Mouse (Mus musculus) stomach, postnatal 0 days (tissue): ENCODE data around the gene Gpr25. TPM values are rescaled to one million over a fixed set of nuclear protein-coding genes. Genes with fewer than 3 reads are reported as not detected.

Experiments
- ATAC-seq: fragments of 200-750 bp; cut with Nextera tagmentation; 2 replicates; pipeline ENCODE4 v1.8.0; 2017; ENCODE audit not compliant: low FRiP score, low TSS enrichment
- DNase-seq: peaks from one replicate; pipeline ENCODE4 v3.0.0-alpha.2; 2016; ENCODE audit warnings: low spot score
- H3K27ac ChIP-seq: fragments of 300-500 bp; sonication (generic); replicated peaks from 2 replicates; pipeline ENCODE4 v1.5.1; 2014; ENCODE audit warnings: mild to moderate bottlenecking, control low read depth
- H3K27me3 ChIP-seq: fragments of 300-500 bp; sonication (generic); 2 replicates; pipeline ENCODE4 v1.6.1; 2014; ENCODE audit warnings: low read length; ENCODE audit not compliant: control insufficient read depth, insufficient read depth
- H3K36me3 ChIP-seq: fragments of 300-500 bp; sonication (generic); 2 replicates; pipeline ENCODE4 v1.6.1; 2014; ENCODE audit warnings: low read length, mixed read lengths; ENCODE audit not compliant: control insufficient read depth, insufficient read depth
- H3K4me1 ChIP-seq: fragments of 300-500 bp; sonication (generic); replicated peaks from 2 replicates; pipeline ENCODE4 v1.6.1; 2014; ENCODE audit warnings: antibody characterized with exemption; ENCODE audit not compliant: control insufficient read depth, insufficient read depth
- H3K4me2 ChIP-seq: fragments of 300-500 bp; sonication (generic); replicated peaks from 2 replicates; pipeline ENCODE4 v1.6.1; 2014; ENCODE audit warnings: low read depth, mild to moderate bottlenecking, control low read depth, moderate library complexity
- H3K4me3 ChIP-seq: fragments of 300-500 bp; sonication (generic); 2 replicates; pipeline ENCODE4 v1.5.1; 2014; ENCODE audit warnings: low read depth, low read length, control low read depth
- H3K9ac ChIP-seq: fragments of 300-500 bp; sonication (generic); 2 replicates; pipeline ENCODE4 v1.6.1; 2014; ENCODE audit warnings: mild to moderate bottlenecking, low read length, control low read depth, mixed read lengths
- H3K9me3 ChIP-seq: fragments of 300-500 bp; sonication (generic); 2 replicates; pipeline ENCODE4 v1.6.1; 2016; ENCODE audit warnings: low read length; ENCODE audit not compliant: control insufficient read depth
- CTCF ChIP-seq: IDR thresholded peaks from 2 replicates; pipeline ENCODE4 v1.5.1; 2016; ENCODE audit warnings: antibody characterized with exemption, low read depth, mild to moderate bottlenecking, moderate library complexity
- EP300 ChIP-seq: optimal IDR thresholded peaks from 2 replicates; pipeline ENCODE3; 2016; ENCODE audit warnings: antibody characterized with exemption
- WGBS: fragments of 180-500 bp; shearing (Covaris S2); extraction: QIAGEN DNeasy Blood & Tissue Kit; methylation state at CpG from one replicate; pipeline ENCODE4 v1.1.7; 2014; 5-methylcytosine and 5-hydroxymethylcytosine counted together
- polyA plus RNA-seq: library from polyadenylated mRNA; unstranded; fragments of >200 nt; fragmentation: Nextera tagmentation; extraction: Ambion mirVana; gene quantifications from 2 replicates; pipeline ENCODE4 v1.2.1, GENCODE M21; 2015

The Gpr25 gene
- polyA plus RNA-seq, 1 experiment from 2014 or later = not detected

DNA sequence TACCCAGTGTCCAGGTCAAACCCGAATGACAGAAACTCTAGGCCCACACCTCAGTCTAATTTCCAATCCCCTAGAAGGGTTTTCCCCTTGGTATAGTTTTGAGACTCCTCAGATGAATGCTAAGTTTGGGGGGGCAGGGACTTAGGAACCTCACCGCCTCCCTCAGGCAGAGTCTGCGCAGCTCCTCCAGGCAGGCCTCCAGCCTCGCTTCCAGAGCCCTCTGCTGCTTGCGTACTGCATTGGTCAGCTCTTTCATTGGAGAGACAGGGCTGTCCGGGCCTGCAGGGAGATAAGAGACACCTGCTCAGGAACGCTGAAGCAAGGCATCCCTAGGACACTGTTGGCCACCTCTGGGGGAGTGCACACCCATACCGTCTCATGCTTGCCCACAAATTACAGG is 34.0 kb downstream of the Gpr25 start:
- no peak overlapping the region for H3K4me3 ChIP-seq
- no peak for TF ChIP-seq EP300
- 77% methylated on average over 8 of the region's 8 CpGs for WGBS
- H3K4me1 ChIP-seq = peaks cover 5% of the 10 kb centered on the region
- H3K27ac ChIP-seq = no peak overlapping the region
- no peaks in the 10 kb centered on the region for H3K9me3 ChIP-seq
- no peak for DNase-seq
- no peak overlapping the region for H3K9ac ChIP-seq
- H3K4me2 ChIP-seq = no peak overlapping the region
- no peak for ATAC-seq
- H3K36me3 ChIP-seq = no peaks in the 10 kb centered on the region; the same call in 1 of the 2 replicates
- H3K27me3 ChIP-seq = no peaks in the 10 kb centered on the region

DNA sequence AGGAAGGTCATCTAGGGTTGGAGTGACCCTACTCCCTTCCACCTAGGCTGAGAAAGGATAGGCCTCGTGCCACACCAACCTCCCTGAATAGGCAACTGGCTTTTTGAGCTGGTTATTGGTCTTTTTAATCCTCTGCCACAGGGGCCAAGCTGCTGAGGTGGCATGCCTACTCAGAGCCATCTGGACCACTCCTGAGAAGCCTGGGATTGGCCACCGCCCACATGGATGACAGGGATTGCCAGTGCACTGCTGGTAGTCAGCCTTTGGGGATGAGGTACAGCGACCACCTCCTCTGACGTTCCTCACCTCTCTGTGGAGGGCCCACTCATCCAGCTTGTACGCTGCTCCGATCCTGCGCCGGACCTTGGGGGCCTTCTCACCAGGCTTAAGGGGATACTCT is 34.8 kb downstream of the Gpr25 start:
- no peaks in the 10 kb centered on the region for H3K27me3 ChIP-seq
- 84% methylated on average over 8 of the region's 8 CpGs for WGBS
- no peak for ATAC-seq
- H3K9ac ChIP-seq = no peak overlapping the region
- TF ChIP-seq EP300 (no peak), CTCF (no peak)
- no peaks in the 10 kb centered on the region for H3K9me3 ChIP-seq
- no peak overlapping the region for H3K27ac ChIP-seq
- H3K4me3 ChIP-seq = no peak overlapping the region
- H3K36me3 ChIP-seq = no peaks in the 10 kb centered on the region; the same call in 1 of the 2 replicates
- H3K4me1 ChIP-seq = peaks cover 8% of the 10 kb centered on the region
- no peak for DNase-seq
- H3K4me2 ChIP-seq = no peak overlapping the region

DNA sequence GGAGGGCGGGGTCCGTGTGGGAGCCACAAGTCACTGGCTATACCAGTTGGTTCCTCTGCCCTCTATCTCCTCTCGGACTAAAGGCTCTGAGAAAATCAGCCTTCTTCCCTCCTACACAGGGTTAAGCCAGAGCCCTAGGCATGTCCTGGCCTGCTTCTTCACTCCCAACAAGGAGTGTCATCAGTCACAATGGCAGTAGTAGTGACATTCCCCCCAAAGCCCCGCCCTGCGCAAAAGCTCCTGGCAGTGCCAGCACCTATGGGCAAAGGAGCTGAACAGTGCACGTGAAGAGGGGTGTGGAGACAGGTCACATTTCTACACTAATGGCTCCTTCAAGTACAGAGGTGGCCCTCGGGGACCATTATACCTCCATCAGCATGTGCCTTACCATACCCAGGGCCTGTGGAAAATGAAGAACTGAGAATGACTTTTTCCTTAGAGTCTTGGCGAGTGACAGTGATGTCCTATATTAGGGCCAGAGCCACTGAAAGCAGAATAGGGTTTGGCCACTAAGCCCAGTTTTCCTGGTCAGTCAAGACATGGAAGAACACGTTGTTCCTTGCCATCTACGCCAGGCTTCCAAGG is 36.8 kb downstream of the Gpr25 start:
- Histone ChIP-seq H3K27ac (peak overlapping the region; percentile 74), H3K4me3 (no peak overlapping the region), H3K36me3 (no peaks in the 10 kb centered on the region; the same call in 1 of the 2 replicates), H3K4me1 (peaks cover 12% of the 10 kb centered on the region), H3K9me3 (no peaks in the 10 kb centered on the region), H3K27me3 (no peaks in the 10 kb centered on the region), H3K9ac (no peak overlapping the region), H3K4me2 (no peak overlapping the region)
- peak; percentile 51 for DNase-seq
- ATAC-seq = 0 out of 2 replicates have a peak, but pooled peaks have one; percentile 5
- TF ChIP-seq EP300 (no peak), CTCF (no peak)
- WGBS = 71% methylated on average over 10 of the region's 10 CpGs

DNA sequence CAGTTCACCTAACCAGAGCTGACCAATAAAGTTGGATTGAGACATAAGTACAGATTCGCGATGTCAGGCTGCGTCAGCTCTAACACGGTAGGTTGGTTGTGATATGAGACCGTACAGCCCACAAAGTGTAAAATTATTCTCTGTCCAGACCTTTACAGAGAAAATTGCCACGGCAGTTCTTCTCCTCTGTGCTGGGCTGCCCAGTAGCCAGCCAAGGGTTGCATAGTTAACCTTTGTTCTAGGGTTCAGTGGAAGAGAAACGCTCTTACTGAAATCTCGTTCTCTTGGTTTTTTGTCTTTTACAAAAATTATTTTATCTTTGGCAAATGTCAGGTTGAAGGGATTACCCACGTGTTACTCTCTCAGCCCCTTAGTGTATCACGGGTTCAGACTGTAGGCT is 38.3 kb downstream of the Gpr25 start:
- ATAC-seq = no peak

DNA sequence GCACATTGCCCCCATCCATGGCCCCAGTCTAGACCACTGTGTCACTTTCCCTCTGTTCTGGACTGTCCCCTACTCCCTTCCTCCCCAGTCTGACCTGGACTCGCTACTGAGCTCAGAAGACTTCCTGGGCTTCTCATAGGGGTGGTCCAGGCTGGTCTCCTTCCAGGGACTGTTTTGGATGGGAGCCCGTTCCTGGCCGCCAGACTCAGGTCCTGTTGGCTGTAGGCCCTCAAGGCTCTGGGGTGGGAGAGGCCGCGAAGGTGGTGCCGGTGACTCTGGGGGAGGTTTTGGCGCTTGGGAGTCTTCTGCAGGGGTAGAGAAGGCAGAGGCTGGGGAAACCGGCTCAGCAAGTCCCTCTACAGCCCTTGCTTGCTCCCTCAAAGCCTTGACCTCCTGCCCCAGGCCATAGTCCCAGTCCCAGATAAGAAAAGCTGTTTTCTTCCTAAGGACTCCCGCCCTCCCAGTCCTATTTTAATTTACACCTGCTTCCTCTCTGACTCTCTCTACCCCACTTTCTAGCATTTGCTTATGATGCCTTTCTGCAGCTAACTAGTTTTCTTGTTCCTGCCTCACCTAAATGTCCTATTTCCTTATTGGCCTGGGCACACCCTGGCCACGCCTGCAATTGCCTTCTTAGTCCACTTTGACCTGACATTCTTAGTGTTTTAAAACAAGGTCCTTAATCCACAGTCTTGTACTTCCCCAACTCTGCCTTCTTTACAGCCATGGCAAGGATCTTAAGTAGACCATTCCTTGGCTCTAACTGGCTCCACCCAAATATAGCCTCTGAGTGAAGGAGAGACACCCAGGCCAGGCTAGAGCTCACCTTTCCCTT is 40.4 kb downstream of the Gpr25 start:
- Histone ChIP-seq H3K9ac (peak overlapping the region; percentile 13; the same call in 1 of the 2 replicates), H3K27me3 (no peaks in the 10 kb centered on the region), H3K36me3 (peaks cover 5% of the 10 kb centered on the region; the same call in 1 of the 2 replicates), H3K27ac (peak overlapping the region; percentile 76), H3K4me2 (no peak overlapping the region), H3K4me1 (peaks cover 7% of the 10 kb centered on the region; the same call in 1 of the 2 replicates), H3K9me3 (no peaks in the 10 kb centered on the region), H3K4me3 (no peak overlapping the region)
- DNase-seq = peak; percentile 88
- ATAC-seq = peak; percentile 79
- TF ChIP-seq EP300 (no peak), CTCF (no peak)
- 49% methylated on average over 10 of the region's 10 CpGs for WGBS

More for the DNA sequence above, 38.3 kb downstream of the Gpr25 start:
- H3K27ac ChIP-seq = no peak overlapping the region
- H3K36me3 ChIP-seq = peaks cover 5% of the 10 kb centered on the region; the same call in 1 of the 2 replicates
- WGBS = 60% methylated on average over 10 of the region's 10 CpGs
- no peak for DNase-seq
- no peaks in the 10 kb centered on the region for H3K27me3 ChIP-seq
- no peak overlapping the region for H3K4me3 ChIP-seq
- H3K9ac ChIP-seq = no peak overlapping the region
- H3K4me1 ChIP-seq = peaks cover 9% of the 10 kb centered on the region
- H3K4me2 ChIP-seq = no peak overlapping the region
- H3K9me3 ChIP-seq = no peaks in the 10 kb centered on the region
- TF ChIP-seq CTCF (no peak), EP300 (no peak)

DNA sequence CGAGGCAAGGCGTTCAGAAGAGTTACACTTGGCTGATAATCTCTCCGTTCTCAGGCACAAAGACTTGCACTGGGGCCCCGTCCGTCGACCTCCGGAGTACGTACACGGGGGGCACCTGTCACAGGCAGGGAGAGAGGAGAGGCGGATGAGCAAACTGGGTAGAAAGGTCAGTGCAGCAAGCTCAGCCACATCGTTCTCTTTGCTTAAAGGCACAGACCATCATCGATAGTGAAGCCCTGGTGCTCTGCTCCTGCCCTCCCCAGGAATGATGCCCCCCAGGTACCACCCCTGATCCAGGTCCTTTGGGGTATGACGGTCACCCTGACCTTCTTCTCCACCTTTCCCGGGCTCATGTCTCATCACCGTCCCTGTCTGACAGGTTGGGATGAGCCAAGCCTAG is 46.4 kb downstream of the Gpr25 start:
- 68% methylated on average over 15 of the region's 15 CpGs for WGBS

More for the DNA sequence above, 46.4 kb downstream of the Gpr25 start:
- DNase-seq (no peak), ATAC-seq (no peak)
- Histone ChIP-seq H3K4me3 (no peak overlapping the region), H3K9me3 (no peaks in the 10 kb centered on the region), H3K27me3 (no peaks in the 10 kb centered on the region), H3K36me3 (0 out of 2 replicates have a peak, but pooled peaks cover 5% of the 10 kb centered on the region), H3K4me1 (no peaks in the 10 kb centered on the region), H3K4me2 (no peak overlapping the region), H3K9ac (no peak overlapping the region), H3K27ac (no peak overlapping the region)
- TF ChIP-seq EP300 (no peak), CTCF (no peak)
